Mouse (Mus musculus) forebrain, embryonic 12.5 days (tissue): ENCODE measurements around the gene Olfr1262. TPM values are rescaled to one million over a fixed set of nuclear protein-coding genes. Genes with fewer than 3 reads are reported as not detected.

ENCODE experiments used
- ATAC-seq: fragments of 200-750 bp; cut with Nextera tagmentation; 2 replicates; pipeline ENCODE4 v1.8.0; 2017; ENCODE audit warnings: moderate TSS enrichment; ENCODE audit not compliant: low FRiP score
- H3K27ac ChIP-seq: fragments of 300-500 bp; sonication (generic); 2 replicates; pipeline ENCODE4 v1.5.1; 2016; ENCODE audit warnings: mild to moderate bottlenecking
- H3K27me3 ChIP-seq: fragments of 300-500 bp; sonication (generic); 2 replicates; pipeline ENCODE4 v1.6.1; 2016; ENCODE audit warnings: mild to moderate bottlenecking
- H3K36me3 ChIP-seq: fragments of 300-500 bp; sonication (generic); replicated peaks from 2 replicates; pipeline ENCODE4 v1.6.1; 2016; ENCODE audit warnings: mild to moderate bottlenecking
- H3K4me1 ChIP-seq: fragments of 300-500 bp; sonication (generic); 2 replicates; pipeline ENCODE4 v1.6.1; 2016
- H3K4me2 ChIP-seq: fragments of 300-500 bp; sonication (generic); 2 replicates; pipeline ENCODE4 v1.6.1; 2016; ENCODE audit warnings: mild to moderate bottlenecking, moderate library complexity
- H3K4me3 ChIP-seq: fragments of 300-500 bp; sonication (generic); replicated peaks from 2 replicates; pipeline ENCODE4 v1.5.1; 2016; ENCODE audit warnings: mild to moderate bottlenecking
- H3K9ac ChIP-seq: fragments of 300-500 bp; sonication (generic); 2 replicates; pipeline ENCODE4 v1.6.1; 2016; ENCODE audit warnings: mild to moderate bottlenecking
- H3K9me3 ChIP-seq: fragments of 300-500 bp; sonication (generic); 2 replicates; pipeline ENCODE4 v1.6.1; 2016
- WGBS: fragments of 180-500 bp; shearing (Covaris S2); methylation state at CpG from one replicate; pipeline ENCODE4 v1.1.7; 2016; 5-methylcytosine and 5-hydroxymethylcytosine counted together
- polyA plus RNA-seq: library from polyadenylated mRNA; unstranded; fragments of >200 nt; fragmentation: Nextera tagmentation; extraction: Ambion mirVana; gene quantifications from 2 replicates; pipeline ENCODE4 v1.2.1, GENCODE M21; 2016

The Olfr1262 gene
- polyA plus RNA-seq: not detected in 2 replicates

DNA sequence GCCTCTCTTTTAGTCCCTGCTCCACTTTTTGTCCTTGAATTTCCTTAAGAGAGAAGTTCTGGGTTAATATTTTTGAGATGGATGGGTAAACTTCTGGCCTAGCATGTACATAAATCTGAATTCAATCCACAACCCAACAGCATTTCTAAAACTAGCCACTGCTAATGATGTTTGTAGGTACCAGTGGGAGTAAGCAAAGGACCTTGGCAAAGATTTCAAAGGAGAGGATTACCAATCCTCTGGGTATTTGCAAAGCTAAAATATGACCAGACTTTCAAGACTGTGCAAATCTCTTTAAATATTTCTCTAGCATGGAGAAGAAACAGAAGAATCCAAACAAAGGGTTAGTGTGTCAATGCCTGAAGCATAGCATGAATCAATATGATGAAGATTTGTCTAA is at the start of gene Olfr1262:
Gene Olfr1262, plus strand, starts transcription at position 301 of the 400 bp plus-strand sequence.
- H3K4me3 ChIP-seq: no peak within 1 kb of the TSS

GRCm38 (mm10) chr2:89974184-89974583 is 25.8 kb upstream of the Olfr1262 start, which contains the start of gene Olfr1260:
Gene Olfr1260 (plus strand): TSS chr2:89974340.
- 88% methylated on average over 2 of the region's 2 CpGs for WGBS
- Histone ChIP-seq H3K27me3 (no peaks in the 10 kb centered on the region), H3K9me3 (no peaks in the 10 kb centered on the region), H3K36me3 (no peaks in the 10 kb centered on the region), H3K4me2 (no peak within 1 kb of the TSS), H3K9ac (no peak within 1 kb of the TSS), H3K27ac (no peak within 1 kb of the TSS), H3K4me3 (no peak within 1 kb of the TSS), H3K4me1 (no peaks in the 10 kb centered on the region)
- no peak for ATAC-seq

More for the DNA sequence above, at the start of gene Olfr1262:
- H3K27me3 ChIP-seq: no peaks in the 10 kb centered on the region
- no peak within 1 kb of the TSS for H3K9ac ChIP-seq
- H3K36me3 ChIP-seq: no peaks in the 10 kb centered on the region
- ATAC-seq: no peak
- no peaks in the 10 kb centered on the region for H3K4me1 ChIP-seq
- no peak within 1 kb of the TSS for H3K27ac ChIP-seq
- H3K9me3 ChIP-seq: no peaks in the 10 kb centered on the region
- no peak within 1 kb of the TSS for H3K4me2 ChIP-seq

- H3K4me3 ChIP-seq: no peak overlapping the region
- ATAC-seq: no peak
- no peaks in the 10 kb centered on the region for H3K36me3 ChIP-seq
- 90% methylated on average over 2 of the region's 2 CpGs for WGBS
- no peak overlapping the region for H3K4me2 ChIP-seq
- no peaks in the 10 kb centered on the region for H3K4me1 ChIP-seq
- H3K27me3 ChIP-seq: no peaks in the 10 kb centered on the region
- H3K9me3 ChIP-seq: no peaks in the 10 kb centered on the region
- H3K27ac ChIP-seq: no peak overlapping the region
- no peak overlapping the region for H3K9ac ChIP-seq
Measured at GRCm38 (mm10) chr2:89977709-89978108, 22.2 kb upstream of the Olfr1262 start.

DNA sequence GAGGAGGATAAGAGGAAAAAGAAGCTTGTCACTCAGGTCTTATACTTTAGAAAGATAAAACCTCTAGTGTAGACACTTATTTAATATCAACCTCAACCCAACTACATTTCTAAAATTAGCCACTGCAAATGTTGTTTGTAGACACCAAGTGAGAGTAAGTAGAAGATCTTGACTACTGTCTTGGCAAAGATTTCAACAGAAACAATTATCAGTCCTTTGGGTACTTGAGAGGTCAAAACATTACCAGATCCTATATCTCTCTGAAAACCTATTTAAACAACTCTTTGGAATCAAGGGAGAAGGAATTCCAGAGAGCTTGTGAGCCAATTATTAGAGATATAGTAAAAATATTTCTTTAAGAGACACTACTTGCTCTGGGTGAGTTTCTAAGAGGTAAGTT is 9.0 kb upstream of the Olfr1262 start, which contains the start of gene Olfr1261:
Gene Olfr1261, plus strand, starts transcription at position 301 of the 400 bp plus-strand sequence.
- Histone ChIP-seq H3K4me1 (no peaks in the 10 kb centered on the region), H3K27ac (no peak within 1 kb of the TSS), H3K36me3 (no peaks in the 10 kb centered on the region), H3K27me3 (no peaks in the 10 kb centered on the region), H3K4me3 (no peak within 1 kb of the TSS), H3K4me2 (no peak within 1 kb of the TSS), H3K9me3 (no peaks in the 10 kb centered on the region), H3K9ac (no peak within 1 kb of the TSS)
- no peak for ATAC-seq

- Histone ChIP-seq H3K27me3 (no peaks in the 10 kb centered on the region), H3K36me3 (no peaks in the 10 kb centered on the region), H3K9me3 (no peaks in the 10 kb centered on the region), H3K27ac (no peak within 1 kb of the TSS), H3K9ac (no peak within 1 kb of the TSS), H3K4me3 (no peak within 1 kb of the TSS), H3K4me1 (no peaks in the 10 kb centered on the region), H3K4me2 (no peak within 1 kb of the TSS)
- 79% methylated on average over 2 of the region's 2 CpGs for WGBS
- ATAC-seq: no peak
Measured at GRCm38 (mm10) chr2:90011831-90012230, 11.9 kb downstream of the Olfr1262 start, which contains the start of gene Olfr1263. Gene Olfr1263 (plus strand): TSS chr2:90012131.

DNA sequence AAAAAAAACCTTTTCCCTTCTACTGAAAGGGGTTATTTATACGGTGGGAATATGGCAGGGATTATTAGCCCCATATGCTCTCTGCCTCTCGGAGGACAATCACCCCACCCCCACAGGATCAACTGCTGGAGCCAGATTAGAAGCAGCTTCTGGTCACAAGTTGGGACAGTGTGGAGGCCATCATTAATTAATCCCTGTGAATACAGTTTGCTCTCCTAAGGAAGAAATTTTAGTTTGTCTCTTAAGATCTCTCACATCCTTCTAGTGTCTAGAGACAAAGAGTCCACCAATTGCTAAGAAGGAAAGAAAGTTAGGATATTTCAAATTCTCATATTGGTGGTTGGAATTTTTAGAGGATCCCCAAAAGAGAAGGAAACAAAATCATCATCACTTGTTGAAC is 25.5 kb downstream of the Olfr1262 start, which contains the start of gene Olfr1264:
Gene Olfr1264, minus strand, starts transcription at position 101 of the 400 bp plus-strand sequence.
- H3K4me2 ChIP-seq: no peak within 1 kb of the TSS
- no peak within 1 kb of the TSS for H3K4me3 ChIP-seq
- H3K9ac ChIP-seq: no peak within 1 kb of the TSS
- WGBS: 76% methylated on average over 2 of the region's 2 CpGs
- H3K27me3 ChIP-seq: no peaks in the 10 kb centered on the region
- no peak for ATAC-seq
- no peaks in the 10 kb centered on the region for H3K9me3 ChIP-seq
- H3K36me3 ChIP-seq: no peaks in the 10 kb centered on the region
- no peaks in the 10 kb centered on the region for H3K4me1 ChIP-seq
- no peak within 1 kb of the TSS for H3K27ac ChIP-seq

DNA sequence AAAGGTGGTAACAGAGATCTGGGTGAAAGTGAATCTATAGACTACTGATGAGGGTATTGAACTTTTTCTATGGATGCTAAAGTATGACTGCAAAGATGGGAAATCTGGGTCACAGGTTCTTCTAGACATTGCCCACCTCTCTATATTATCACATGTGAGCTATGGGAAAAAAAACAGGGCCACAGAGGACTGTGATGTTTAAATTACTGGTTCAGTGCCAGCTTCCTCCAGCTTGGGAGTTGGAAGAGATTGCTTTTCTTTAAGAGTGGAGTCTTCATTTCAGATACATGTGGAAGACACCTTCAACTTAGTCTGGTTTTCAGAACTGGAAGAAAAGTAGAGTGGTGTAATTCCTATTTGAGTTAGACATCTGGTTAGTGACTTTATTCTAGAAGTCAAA is 35.1 kb downstream of the Olfr1262 start, which contains the start of gene Olfr1265:
Gene Olfr1265, plus strand, starts transcription at position 301 of the 400 bp plus-strand sequence.
- Histone ChIP-seq H3K9ac (no peak within 1 kb of the TSS), H3K4me1 (no peaks in the 10 kb centered on the region), H3K27ac (no peak within 1 kb of the TSS), H3K36me3 (no peaks in the 10 kb centered on the region), H3K4me3 (no peak within 1 kb of the TSS), H3K27me3 (no peaks in the 10 kb centered on the region), H3K9me3 (no peaks in the 10 kb centered on the region), H3K4me2 (no peak within 1 kb of the TSS)
- ATAC-seq: no peak

Other genes starting within 250 kb of the Olfr1262 start
- gene Olfr1253, start 243.1 kb upstream of the Olfr1262 start, polyA plus RNA-seq: not detected in 2 replicates
- not detected in 2 replicates for gene Olfr1254, start 206.5 kb upstream of the Olfr1262 start, polyA plus RNA-seq
- not detected in 2 replicates for gene Olfr1255, start 188.1 kb upstream of the Olfr1262 start, polyA plus RNA-seq
- not detected in 2 replicates for gene Olfr1256, start 158.6 kb upstream of the Olfr1262 start, polyA plus RNA-seq
- gene Olfr48, start 151.9 kb upstream of the Olfr1262 start, polyA plus RNA-seq: 0.10 TPM in 1 of 2 replicates, not detected in the other
- gene Olfr1257, start 121.7 kb upstream of the Olfr1262 start, polyA plus RNA-seq: not detected in 2 replicates
- not detected in 2 replicates for gene Olfr1258, start 72.8 kb upstream of the Olfr1262 start, polyA plus RNA-seq
- not detected in 2 replicates for gene Olfr1259, start 51.5 kb upstream of the Olfr1262 start, polyA plus RNA-seq
- gene Olfr1260, start 25.8 kb upstream of the Olfr1262 start, polyA plus RNA-seq: not detected in 2 replicates
- gene Olfr1261, start 8.9 kb upstream of the Olfr1262 start, polyA plus RNA-seq: not detected in 2 replicates
- not detected in 2 replicates for gene Olfr1263, start 12.0 kb downstream of the Olfr1262 start, polyA plus RNA-seq
- not detected in 2 replicates for gene Olfr1264, start 25.4 kb downstream of the Olfr1262 start, polyA plus RNA-seq
- not detected in 2 replicates for gene Olfr1265, start 35.2 kb downstream of the Olfr1262 start, polyA plus RNA-seq
- gene Olfr140, start 63.4 kb downstream of the Olfr1262 start, polyA plus RNA-seq: not detected in 2 replicates
- not detected in 2 replicates for gene Olfr1269, start 121.3 kb downstream of the Olfr1262 start, polyA plus RNA-seq
- gene Olfr32, start 142.2 kb downstream of the Olfr1262 start, polyA plus RNA-seq: 0.10 TPM in 1 of 2 replicates, not detected in the other
- not detected in 2 replicates for gene Olfr1270, start 152.9 kb downstream of the Olfr1262 start, polyA plus RNA-seq
- not detected in 2 replicates for gene Olfr1506, start 224.3 kb downstream of the Olfr1262 start, polyA plus RNA-seq